Mouse (Mus musculus) heart, adult 2 months (tissue): ENCODE results near the gene Ago3. TPM values are rescaled to one million over a fixed set of nuclear protein-coding genes. Genes with fewer than 3 reads are reported as not detected.

Experiments used
- DNase-seq, 2 experiments: peaks; one replicate each; pipeline ENCODE4 v3.0.0; 2021
- H3K27ac ChIP-seq: fragments of 200-600 bp; 2 replicates; pipeline ENCODE4 v1.8.1; 2022
- H3K27me3 ChIP-seq: fragments of 200-500 bp; 2 replicates; pipeline ENCODE4 v1.6.1; 2012; ENCODE audit warnings: mild to moderate bottlenecking, low read length, inconsistent platforms, mixed read lengths; ENCODE audit not compliant: control insufficient read depth, insufficient read depth
- H3K36me3 ChIP-seq: fragments of 200-500 bp; 2 replicates; pipeline ENCODE4 v1.6.1; 2012; ENCODE audit warnings: low read length, inconsistent platforms; ENCODE audit not compliant: control insufficient read depth, insufficient read depth
- H3K4me1 ChIP-seq: fragments of 200-500 bp; 2 replicates; pipeline ENCODE4 v1.6.1; 2011; ENCODE audit warnings: low read length; ENCODE audit not compliant: control insufficient read depth, insufficient read depth
- H3K4me3 ChIP-seq: fragments of 200-600 bp; 2 replicates; pipeline ENCODE4 v1.8.1; 2022
- H3K79me2 ChIP-seq: fragments of 200-500 bp; replicated peaks from 2 replicates; pipeline ENCODE4 v1.6.1; 2012; ENCODE audit warnings: mild to moderate bottlenecking, inconsistent platforms, low read length, moderate library complexity, mixed read lengths; ENCODE audit not compliant: control insufficient read depth, insufficient read depth
- H3K9ac ChIP-seq: fragments of 200-500 bp; 2 replicates; pipeline ENCODE4 v1.6.1; 2012; ENCODE audit warnings: low read depth, mild to moderate bottlenecking, control low read depth, inconsistent platforms, low read length, mixed read lengths
- CTCF ChIP-seq: fragments of 200-600 bp; IDR thresholded peaks from 2 replicates; pipeline ENCODE4 v1.8.1; 2022; ENCODE audit warnings: antibody characterized with exemption, mild to moderate bottlenecking, moderate library complexity
- EP300 ChIP-seq: fragments of 200-500 bp; IDR thresholded peaks from 2 replicates; pipeline ENCODE4 v1.6.1; 2011; ENCODE audit warnings: low read depth, low read length, control low read depth; ENCODE audit not compliant: insufficient read depth
- POLR2A ChIP-seq: fragments of 200-500 bp; IDR thresholded peaks from 2 replicates; pipeline ENCODE4 v1.6.1; 2011; ENCODE audit warnings: mild to moderate bottlenecking, low read depth, low read length, control low read depth; ENCODE audit not compliant: insufficient read depth
- WGBS: fragments of 180-500 bp; shearing (Covaris S2); methylation state at CpG from one replicate; pipeline ENCODE4 v1.1.7; 2018; 5-methylcytosine and 5-hydroxymethylcytosine counted together
- intact Hi-C: fragments of 180-260 bp; cut with DNase I; formaldehyde crosslinking; loops from one replicate; pipeline ENCODE4 v1.15.1; 2025
- polyA plus RNA-seq: library from polyadenylated mRNA; depleted of rRNA; stranded (reverse); fragments of >200 nt; gene quantifications from 2 replicates; pipeline ENCODE4 v1.2.3, GENCODE M21; 2012
- total RNA-seq, 2 experiments: library from RNA; stranded (reverse); gene quantifications; 2 replicates each; pipeline ENCODE4 v1.2.3; 2021

Ago3 gene
- total and polyA plus RNA-seq, 3 experiments, result 6.4 to 12.6 (median 11.0) TPM

GRCm38 (mm10) chr4:126309211-126309921, 120.0 kb downstream of the Ago3 start:
- Histone ChIP-seq H3K27ac (no peak overlapping the region), H3K27me3 (no peaks in the 10 kb centered on the region), H3K4me3 (no peak overlapping the region), H3K9ac (no peak overlapping the region), H3K79me2 (no peaks in the 10 kb centered on the region), H3K4me1 (no peaks in the 10 kb centered on the region), H3K36me3 (no peaks in the 10 kb centered on the region)
- intact Hi-C loops, result loop anchor here (1.0 kb wide), 1 partner anchor 31 kb away; no protein-coding TSS in a partner anchor
- DNase-seq, result no peak
- 19% methylated on average over 20 of the region's 20 CpGs for WGBS
- TF ChIP-seq CTCF (no peak), POLR2A (no peak), EP300 (no peak)

GRCm38 (mm10) chr4:126306827-126307226, 122.5 kb downstream of the Ago3 start:
- Histone ChIP-seq H3K4me1 (no peaks in the 10 kb centered on the region), H3K4me3 (no peak overlapping the region), H3K27me3 (peaks cover 3% of the 10 kb centered on the region; the same call in 1 of the 2 replicates), H3K79me2 (no peaks in the 10 kb centered on the region), H3K27ac (no peak overlapping the region), H3K9ac (no peak overlapping the region), H3K36me3 (no peaks in the 10 kb centered on the region)
- intact Hi-C loops, result loop anchor here (1.0 kb wide), 1 partner anchor 125 kb away; no protein-coding TSS in a partner anchor
- 29% methylated on average over 2 of the region's 2 CpGs for WGBS
- DNase-seq, result no peak
- no peak for TF ChIP-seq POLR2A
- no peak for TF ChIP-seq CTCF
- no peak for TF ChIP-seq EP300

- no peaks in the 10 kb centered on the region for H3K4me1 ChIP-seq
- WGBS, result 88% methylated on average over 6 of the region's 6 CpGs
- DNase-seq, result no peak
- peaks cover 6% of the 10 kb centered on the region for H3K27me3 ChIP-seq
- H3K4me3 ChIP-seq, result no peak overlapping the region
- H3K27ac ChIP-seq, result no peak overlapping the region
- no peak overlapping the region for H3K9ac ChIP-seq
- H3K36me3 ChIP-seq, result no peaks in the 10 kb centered on the region
- H3K79me2 ChIP-seq, result no peaks in the 10 kb centered on the region
- TF ChIP-seq CTCF (peak; percentile 24; the same call in 1 of the 2 replicates), POLR2A (no peak)
- intact Hi-C loops, result no loop called here
These were observed 123.3 kb downstream of the Ago3 start for GRCm38 (mm10) chr4:126306058-126306457.

- Histone ChIP-seq H3K27me3 (peaks cover 6% of the 10 kb centered on the region), H3K4me1 (no peaks in the 10 kb centered on the region), H3K27ac (no peak overlapping the region), H3K79me2 (no peaks in the 10 kb centered on the region), H3K4me3 (no peak overlapping the region), H3K36me3 (no peaks in the 10 kb centered on the region), H3K9ac (no peak overlapping the region)
- 83% methylated on average over 1 of the region's 1 CpGs for WGBS
- no peak for DNase-seq
- intact Hi-C loops, result no loop called here
- TF ChIP-seq CTCF (no peak), EP300 (no peak), POLR2A (no peak)
These were observed 123.9 kb downstream of the Ago3 start for GRCm38 (mm10) chr4:126305428-126305827.

- H3K79me2 ChIP-seq, result no peaks in the 10 kb centered on the region
- no peak overlapping the region for H3K4me3 ChIP-seq
- peaks cover 6% of the 10 kb centered on the region for H3K27me3 ChIP-seq
- no peak for DNase-seq
- TF ChIP-seq EP300, result no peak
- TF ChIP-seq CTCF, result peak; percentile 56
- TF ChIP-seq POLR2A, result no peak
- intact Hi-C loops, result no loop called here
- H3K36me3 ChIP-seq, result no peaks in the 10 kb centered on the region
- 66% methylated on average over 4 of the region's 4 CpGs for WGBS
- no peaks in the 10 kb centered on the region for H3K4me1 ChIP-seq
- no peak overlapping the region for H3K9ac ChIP-seq
- H3K27ac ChIP-seq, result no peak overlapping the region
These were observed 125.5 kb downstream of the Ago3 start for GRCm38 (mm10) chr4:126303877-126304276.

- WGBS, result 14% methylated on average over 27 of the region's 27 CpGs
- no peak for DNase-seq
- Histone ChIP-seq H3K27me3 (peaks cover 6% of the 10 kb centered on the region), H3K4me1 (peaks cover 4% of the 10 kb centered on the region), H3K27ac (no peak overlapping the region), H3K9ac (no peak overlapping the region), H3K79me2 (no peaks in the 10 kb centered on the region), H3K4me3 (no peak overlapping the region), H3K36me3 (no peaks in the 10 kb centered on the region)
- intact Hi-C loops, result no loop called here
- TF ChIP-seq EP300 (no peak), CTCF (no peak), POLR2A (no peak)
These were observed 127.6 kb downstream of the Ago3 start for GRCm38 (mm10) chr4:126301584-126302309.
